Mouse (Mus musculus) hindbrain, embryonic 12.5 days (tissue): ENCODE results near the gene Yif1a. TPM values are rescaled to one million over a fixed set of nuclear protein-coding genes. Genes with fewer than 3 reads are reported as not detected.
"Not testable (repeated sequence)": the region's sequence is repeated elsewhere in the genome, so short reads cannot be mapped to it uniquely, and the experiment has no call there.

Source experiments
- ATAC-seq: fragments of 200-750 bp; cut with Nextera tagmentation; 2 replicates; pipeline ENCODE4 v1.8.0; 2017; ENCODE audit warnings: moderate TSS enrichment; ENCODE audit not compliant: low FRiP score
- H3K27ac ChIP-seq: fragments of 300-500 bp; sonication (generic); 2 replicates; pipeline ENCODE4 v1.5.1; 2016; ENCODE audit warnings: mild to moderate bottlenecking
- H3K27me3 ChIP-seq: fragments of 300-500 bp; sonication (generic); 2 replicates; pipeline ENCODE4 v1.6.1; 2016; ENCODE audit warnings: mild to moderate bottlenecking
- H3K36me3 ChIP-seq: fragments of 300-500 bp; sonication (generic); 2 replicates; pipeline ENCODE4 v1.6.1; 2016; ENCODE audit warnings: mild to moderate bottlenecking
- H3K4me1 ChIP-seq: fragments of 300-500 bp; sonication (generic); 2 replicates; pipeline ENCODE4 v1.6.1; 2016
- H3K4me2 ChIP-seq: fragments of 300-500 bp; sonication (generic); replicated peaks from 2 replicates; pipeline ENCODE4 v1.6.1; 2016; ENCODE audit warnings: mild to moderate bottlenecking
- H3K4me3 ChIP-seq: fragments of 300-500 bp; sonication (generic); 2 replicates; pipeline ENCODE4 v1.5.1; 2016; ENCODE audit warnings: mild to moderate bottlenecking
- H3K9ac ChIP-seq: fragments of 300-500 bp; sonication (generic); 2 replicates; pipeline ENCODE4 v1.6.1; 2016; ENCODE audit warnings: mild to moderate bottlenecking, moderate library complexity
- H3K9me3 ChIP-seq: fragments of 300-500 bp; sonication (generic); replicated peaks from 2 replicates; pipeline ENCODE4 v1.6.1; 2016; ENCODE audit warnings: mild to moderate bottlenecking
- WGBS: fragments of 180-500 bp; shearing (Covaris S2); methylation state at CpG from one replicate; pipeline ENCODE4 v1.1.7; 2016; 5-methylcytosine and 5-hydroxymethylcytosine counted together
- polyA plus RNA-seq: library from polyadenylated mRNA; unstranded; fragments of >200 nt; fragmentation: Nextera tagmentation; extraction: Ambion mirVana; gene quantifications from 2 replicates; pipeline ENCODE4 v1.2.1, GENCODE M21; 2016

The Yif1a gene
- polyA plus RNA-seq, 1 experiment from 2014 or later = 60.3 TPM

GRCm38 (mm10) chr19:5082005-5082404, 6.3 kb upstream of the Yif1a start:
- Histone ChIP-seq H3K27me3 (peaks cover 75% of the 10 kb centered on the region), H3K27ac (no peak overlapping the region), H3K9ac (no peak overlapping the region), H3K4me2 (no peak overlapping the region), H3K4me1 (peaks cover 9% of the 10 kb centered on the region), H3K4me3 (no peak overlapping the region), H3K36me3 (no peaks in the 10 kb centered on the region), H3K9me3 (no peaks in the 10 kb centered on the region)
- 67% methylated on average over 18 of the region's 18 CpGs for WGBS
- no peak for ATAC-seq

GRCm38 (mm10) chr19:5082596-5082995, 5.7 kb upstream of the Yif1a start:
- Histone ChIP-seq H3K4me3 (no peak overlapping the region), H3K27ac (no peak overlapping the region)

GRCm38 (mm10) chr19:5083961-5084833, 4.1 kb upstream of the Yif1a start:
- peaks cover 71% of the 10 kb centered on the region for H3K27me3 ChIP-seq
- peak overlapping the region; percentile 83 for H3K4me2 ChIP-seq
- WGBS = 71% methylated on average over 3 of the region's 3 CpGs
- peak overlapping the region; percentile 63; the same call in 1 of the 2 replicates for H3K9ac ChIP-seq
- no peak overlapping the region for H3K27ac ChIP-seq
- ATAC-seq = no peak
- H3K9me3 ChIP-seq = no peaks in the 10 kb centered on the region
- peak overlapping the region; percentile 49 for H3K4me3 ChIP-seq
- H3K4me1 ChIP-seq = peaks cover 19% of the 10 kb centered on the region
- no peaks in the 10 kb centered on the region for H3K36me3 ChIP-seq

More at GRCm38 (mm10) chr19:5082596-5082995, 5.7 kb upstream of the Yif1a start:
- no peak overlapping the region for H3K4me2 ChIP-seq
- H3K4me1 ChIP-seq = peaks cover 13% of the 10 kb centered on the region
- H3K9ac ChIP-seq = no peak overlapping the region
- H3K27me3 ChIP-seq = peaks cover 75% of the 10 kb centered on the region
- no peaks in the 10 kb centered on the region for H3K9me3 ChIP-seq
- WGBS = 75% methylated on average over 24 of the region's 24 CpGs
- ATAC-seq = no peak
- H3K36me3 ChIP-seq = no peaks in the 10 kb centered on the region

- Histone ChIP-seq H3K36me3 (0 out of 2 replicates have a peak, but pooled peaks cover 2% of the 10 kb centered on the region), H3K9ac (peak overlapping the region; percentile 63), H3K27me3 (peaks cover 68% of the 10 kb centered on the region), H3K4me2 (peak overlapping the region; percentile 83), H3K9me3 (no peaks in the 10 kb centered on the region), H3K4me3 (peak overlapping the region; percentile 49), H3K4me1 (peaks cover 23% of the 10 kb centered on the region), H3K27ac (no peak overlapping the region)
- WGBS = 4% methylated on average over 15 of the region's 15 CpGs
- no peak for ATAC-seq
These were observed 3.5 kb upstream of the Yif1a start for GRCm38 (mm10) chr19:5084834-5085144.

- Histone ChIP-seq H3K27me3 (peaks cover 63% of the 10 kb centered on the region), H3K27ac (no peak within 1 kb of the TSS), H3K9ac (peak within 1 kb of the TSS; percentile 63), H3K9me3 (no peaks in the 10 kb centered on the region), H3K4me1 (peaks cover 23% of the 10 kb centered on the region), H3K4me3 (peak within 1 kb of the TSS; percentile 49), H3K4me2 (peak within 1 kb of the TSS; percentile 83), H3K36me3 (peaks cover 5% of the 10 kb centered on the region; the same call in 1 of the 2 replicates)
- no peak for ATAC-seq
- WGBS = under 1% methylated on average over 63 of the region's 69 CpGs
These were observed 3.0 kb upstream of the Yif1a start, which contains the start of gene Tmem151a for GRCm38 (mm10) chr19:5085145-5085863. Gene Tmem151a, minus strand, starts transcription at chr19:5085531.

- peaks cover 15% of the 10 kb centered on the region for H3K36me3 ChIP-seq
- not testable (repeated sequence) for H3K4me2 ChIP-seq, H3K27ac ChIP-seq, ATAC-seq, H3K9me3 ChIP-seq, H3K4me3 ChIP-seq, H3K9ac ChIP-seq
- peaks cover 51% of the 10 kb centered on the region for H3K27me3 ChIP-seq
- peaks cover 23% of the 10 kb centered on the region for H3K4me1 ChIP-seq
- 58% methylated on average over 4 of the region's 4 CpGs for WGBS
These were observed 1.8 kb upstream of the Yif1a start for GRCm38 (mm10) chr19:5086533-5086932.

GRCm38 (mm10) chr19:5089324-5089723, 986 bp downstream of the Yif1a start:
- Histone ChIP-seq H3K36me3 (peaks cover 37% of the 10 kb centered on the region), H3K4me2 (peak overlapping the region; percentile 87), H3K27me3 (peaks cover 23% of the 10 kb centered on the region), H3K4me3 (peak overlapping the region; percentile 84), H3K9ac (peak overlapping the region; percentile 79; the same call in 1 of the 2 replicates), H3K9me3 (no peaks in the 10 kb centered on the region), H3K4me1 (peaks cover 35% of the 10 kb centered on the region), H3K27ac (no peak overlapping the region)
- WGBS = 91% methylated on average over 4 of the region's 4 CpGs
- no peak for ATAC-seq

GRCm38 (mm10) chr19:5092083-5092482, 3.7 kb downstream of the Yif1a start:
- H3K36me3 ChIP-seq = peaks cover 37% of the 10 kb centered on the region
- 85% methylated on average over 10 of the region's 10 CpGs for WGBS
- ATAC-seq = no peak
- H3K9me3 ChIP-seq = no peaks in the 10 kb centered on the region
- no peak overlapping the region for H3K4me3 ChIP-seq
- no peaks in the 10 kb centered on the region for H3K27me3 ChIP-seq
- no peak overlapping the region for H3K9ac ChIP-seq
- no peak overlapping the region for H3K4me2 ChIP-seq
- peaks cover 54% of the 10 kb centered on the region for H3K4me1 ChIP-seq
- H3K27ac ChIP-seq = no peak overlapping the region

GRCm38 (mm10) chr19:5093481-5094242, 5.3 kb downstream of the Yif1a start:
- peaks cover 37% of the 10 kb centered on the region for H3K36me3 ChIP-seq
- peak overlapping the region; percentile 49 for H3K9ac ChIP-seq
- H3K27me3 ChIP-seq = no peaks in the 10 kb centered on the region
- H3K4me1 ChIP-seq = peaks cover 58% of the 10 kb centered on the region
- no peaks in the 10 kb centered on the region for H3K9me3 ChIP-seq
- H3K4me2 ChIP-seq = peak overlapping the region; percentile 93
- ATAC-seq = no peak
- peak overlapping the region; percentile 81; the same call in 1 of the 2 replicates for H3K4me3 ChIP-seq
- 73% methylated on average over 12 of the region's 12 CpGs for WGBS
- H3K27ac ChIP-seq = peak overlapping the region; percentile 94; the same call in 1 of the 2 replicates

GRCm38 (mm10) chr19:5094243-5094632, 5.9 kb downstream of the Yif1a start:
- H3K27me3 ChIP-seq = no peaks in the 10 kb centered on the region
- H3K4me1 ChIP-seq = peaks cover 59% of the 10 kb centered on the region
- under 1% methylated on average over 21 of the region's 21 CpGs for WGBS
- ATAC-seq = peak; percentile 65
- H3K4me2 ChIP-seq = peak overlapping the region; percentile 93
- H3K4me3 ChIP-seq = peak overlapping the region; percentile 81
- peaks cover 37% of the 10 kb centered on the region for H3K36me3 ChIP-seq
- H3K9me3 ChIP-seq = no peaks in the 10 kb centered on the region
- peak overlapping the region; percentile 94 for H3K27ac ChIP-seq
- peak overlapping the region; percentile 49; the same call in 1 of the 2 replicates for H3K9ac ChIP-seq

- Histone ChIP-seq H3K4me1 (peaks cover 62% of the 10 kb centered on the region), H3K4me3 (peak overlapping the region; percentile 81), H3K27me3 (no peaks in the 10 kb centered on the region), H3K27ac (peak overlapping the region; percentile 94), H3K9me3 (no peaks in the 10 kb centered on the region), H3K36me3 (peaks cover 38% of the 10 kb centered on the region), H3K4me2 (peak overlapping the region; percentile 93), H3K9ac (peak overlapping the region; percentile 94)
- WGBS = 36% methylated on average over 11 of the region's 11 CpGs
- peak; percentile 5; the same call in 1 of the 2 replicates for ATAC-seq
These were observed 6.5 kb downstream of the Yif1a start for GRCm38 (mm10) chr19:5094746-5095417.
